Mouse (Mus musculus): ENCODE measurements around the gene Kdf1.

GRCm38 (mm10) chr4:133511050-133511449 lies 7.7 kb upstream of the Kdf1 start:
- no peak for TF ChIP-seq POLR2A (IDR thresholded peaks at IDR 0.05; ENCODE audit: extremely low read depth, insufficient read depth, low read length)
- no peak for TF ChIP-seq CTCF (IDR thresholded peaks at IDR 0.05; ENCODE audit: extremely low read depth, insufficient read depth, low read length)

All from cortical plate, adult 2 months (tissue).